8 mouse cellular contexts compared by ENCODE assay signal in the genomic region with DNA sequence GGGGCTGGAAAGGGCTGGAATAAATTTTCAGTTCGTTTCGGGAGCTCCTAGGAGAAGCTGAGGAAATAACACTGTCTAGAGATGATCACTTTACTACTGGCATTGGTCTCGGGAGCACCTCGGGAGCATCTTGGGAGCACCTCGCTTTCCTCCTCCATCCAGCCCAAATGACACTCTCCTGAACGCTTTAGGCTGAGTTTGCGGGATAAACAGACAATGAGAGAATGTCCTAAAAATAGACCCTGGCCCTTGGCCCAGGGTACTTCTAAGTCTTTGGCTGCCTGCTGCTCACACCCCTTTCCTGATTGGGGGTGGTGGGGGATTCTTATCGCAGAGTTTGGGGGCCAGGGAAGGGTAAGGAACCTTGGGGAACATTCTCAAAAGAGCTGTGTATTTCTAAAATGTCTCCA. TPM values are rescaled to one million over a fixed set of nuclear protein-coding genes. Genes with fewer than 3 reads are reported as not detected.
A peak's percentile ranks its signal among the peaks of the same experiment; 100 is the strongest.
DNase-seq lines count a peak whose midpoint lies in the region; ATAC-seq and TF ChIP-seq lines count a peak whose summit lies in the region.

No protein-coding gene starts in this region.

- intact Hi-C loops in heart, postnatal 10 days (cut with DNase I), result loop anchor here (2.0 kb wide), 2 partner anchors 17 to 33 kb away; no protein-coding TSS in a partner anchor
- intact Hi-C loops in gastrocnemius, postnatal 36 days (cut with DNase I), result no loop called here

- peaks cover 18% of the 10 kb centered on the region; the same call in 1 of the 2 replicates for H3K4me1 ChIP-seq in spleen, adult 2 months (ENCODE audit: control insufficient read depth, insufficient read depth, insufficient read length)
- peaks cover 32% of the 10 kb centered on the region for H3K4me1 ChIP-seq in limb, embryonic 10.5 days
- peaks cover 21% of the 10 kb centered on the region for H3K4me1 ChIP-seq in midbrain, embryonic 11.5 days (ENCODE audit: control insufficient read depth, insufficient read depth, low read length)

- TF ChIP-seq CTCF in spleen, adult 2 months (IDR thresholded peaks at IDR 0.05; ENCODE audit: extremely low read depth, insufficient read depth, insufficient read length, insufficient replicate concordance), result no peak

- no peak for TF ChIP-seq POLR2A in spleen, adult 2 months (IDR thresholded peaks at IDR 0.05; ENCODE audit: low read depth, low read length)

- ATAC-seq in midbrain, embryonic 11.5 days (ENCODE audit: low FRiP score), result peak; percentile 35

- H3K4me3 ChIP-seq in spleen, adult 2 months (ENCODE audit: extremely low read depth, insufficient read depth, insufficient read length), result peak overlapping the region; percentile 1; the same call in 1 of the 2 replicates
- H3K4me3 ChIP-seq in limb, embryonic 10.5 days, result peak overlapping the region; percentile 94
- H3K4me3 ChIP-seq in midbrain, embryonic 11.5 days (ENCODE audit: low read depth, low read length), result peak overlapping the region; percentile 68

- H3K27ac ChIP-seq in spleen, adult 2 months (ENCODE audit: insufficient read depth, low read length), result peak overlapping the region; percentile 95
- H3K27ac ChIP-seq in limb, embryonic 10.5 days, result peak overlapping the region; percentile 98
- 0 out of 2 replicates have a peak overlapping the region, but pooled peaks have one; percentile 84 for H3K27ac ChIP-seq in midbrain, embryonic 11.5 days (ENCODE audit: low read depth, low read length)

- no peaks in the 10 kb centered on the region for H3K36me3 ChIP-seq in spleen, adult 2 months (ENCODE audit: control insufficient read depth, insufficient read depth, low read length)
- H3K36me3 ChIP-seq in limb, embryonic 10.5 days, result no peaks in the 10 kb centered on the region
- H3K36me3 ChIP-seq in midbrain, embryonic 11.5 days (ENCODE audit: control insufficient read depth, insufficient read depth, low read length), result no peaks in the 10 kb centered on the region

- peak overlapping the region; percentile 74 for H3K4me2 ChIP-seq in midbrain, embryonic 11.5 days

- peak overlapping the region; percentile 90; the same call in 1 of the 2 replicates for H3K9ac ChIP-seq in midbrain, embryonic 11.5 days (ENCODE audit: low read length)

- H3K9me3 ChIP-seq in limb, embryonic 10.5 days (replicated peaks), result no peaks in the 10 kb centered on the region
- H3K9me3 ChIP-seq in midbrain, embryonic 11.5 days (ENCODE audit: control insufficient read depth, low read length), result no peaks in the 10 kb centered on the region

- H3K27me3 ChIP-seq in spleen, adult 2 months (ENCODE audit: control insufficient read depth, insufficient read depth, low read length), result no peaks in the 10 kb centered on the region
- no peaks in the 10 kb centered on the region for H3K27me3 ChIP-seq in limb, embryonic 10.5 days (ENCODE audit: low read depth, poor library complexity, severe bottlenecking)
- H3K27me3 ChIP-seq in midbrain, embryonic 11.5 days (ENCODE audit: control insufficient read depth, insufficient read depth, low read length), result no peaks in the 10 kb centered on the region

- WGBS in spleen, adult 2 months, result 5% methylated on average over 8 of the region's 8 CpGs
- 10% methylated on average over 8 of the region's 8 CpGs for WGBS in limb, embryonic 10.5 days
- 14% methylated on average over 8 of the region's 8 CpGs for WGBS in midbrain, embryonic 11.5 days

- DNase-seq in spleen, adult 2 months (ENCODE audit: low read depth in 1 of 2, low spot score in 2 of 2), result no peak
- no peak for DNase-seq in spleen, adult 12 weeks (ENCODE audit: low spot score)
- peak; percentile 87 to 88 for DNase-seq in heart, postnatal 10 days
- DNase-seq in limb, embryonic 10.5 days (ENCODE audit: low spot score), result peak; percentile 53
- DNase-seq in midbrain, embryonic 11.5 days (ENCODE audit: low spot score, missing footprints), result no peak
- no peak for DNase-seq in right cerebral cortex, postnatal 25 days
- DNase-seq in gastrocnemius, postnatal 36 days, result no peak
- no peak for DNase-seq in frontal cortex, postnatal 10 days (ENCODE audit: low spot score in 2 of 2)

RNA-seq across cellular contexts. Expression of a gene that starts 0.9 kb away (rescaled TPM):
- 16.9 and 21.1 TPM in 2 replicates for polyA plus RNA-seq in spleen, adult 2 months (2012; rRNA removed)
- total RNA-seq in heart, postnatal 10 days (2021), result 10 to 100 TPM; 11.1 to 13.3 TPM
- 19.0 and 27.5 TPM in 2 replicates for polyA plus RNA-seq in limb, embryonic 10.5 days (2016; fragmentation: Nextera tagmentation; extraction: Ambion mirVana)
- 11.8 and 13.2 TPM in 2 replicates for polyA plus RNA-seq in midbrain, embryonic 11.5 days (2014; fragmentation: Nextera tagmentation; extraction: Ambion mirVana)
- total RNA-seq in gastrocnemius, postnatal 36 days (2021), result under 1 TPM; 0.74 to 0.76 TPM

RNA-seq across cellular contexts. Expression of a gene that starts 0.9 kb away (rescaled TPM):
- polyA plus RNA-seq in spleen, adult 2 months (2012; rRNA removed), result not detected in 2 replicates
- under 1 TPM in 1 of 2 experiments, not detected in 1; 0.24 TPM for total RNA-seq in heart, postnatal 10 days (2021)
- polyA plus RNA-seq in limb, embryonic 10.5 days (2016; fragmentation: Nextera tagmentation; extraction: Ambion mirVana), result 0.05 and 0.09 TPM in 2 replicates
- 0.05 and 0.07 TPM in 2 replicates for polyA plus RNA-seq in midbrain, embryonic 11.5 days (2014; fragmentation: Nextera tagmentation; extraction: Ambion mirVana)
- total RNA-seq in gastrocnemius, postnatal 36 days (2021), result not detected

RNA-seq across cellular contexts. Expression of a gene that starts 17.5 kb away (rescaled TPM):
- not detected in 2 replicates for polyA plus RNA-seq in spleen, adult 2 months (2012; rRNA removed)
- 1 to 10 TPM; 2.7 to 2.8 TPM for total RNA-seq in heart, postnatal 10 days (2021)
- polyA plus RNA-seq in limb, embryonic 10.5 days (2016; fragmentation: Nextera tagmentation; extraction: Ambion mirVana), result not detected in 2 replicates
- 0.14 and 0.20 TPM in 2 replicates for polyA plus RNA-seq in midbrain, embryonic 11.5 days (2014; fragmentation: Nextera tagmentation; extraction: Ambion mirVana)
- total RNA-seq in gastrocnemius, postnatal 36 days (2021), result not detected

RNA-seq across cellular contexts. Expression of a gene that starts 54.6 kb away (rescaled TPM):
- 0.13 and 0.32 TPM in 2 replicates for polyA plus RNA-seq in spleen, adult 2 months (2012; rRNA removed)
- 1 to 10 TPM; 1.8 to 2.6 TPM for total RNA-seq in heart, postnatal 10 days (2021)
- polyA plus RNA-seq in limb, embryonic 10.5 days (2016; fragmentation: Nextera tagmentation; extraction: Ambion mirVana), result 0.59 and 1.0 TPM in 2 replicates
- polyA plus RNA-seq in midbrain, embryonic 11.5 days (2014; fragmentation: Nextera tagmentation; extraction: Ambion mirVana), result 1.4 and 1.8 TPM in 2 replicates
- total RNA-seq in gastrocnemius, postnatal 36 days (2021), result under 1 TPM; 0.22 to 0.66 TPM

Comparison
In these comparisons a context has a peak if more than half of its experiments do, and no peak if none do; other contexts are left out.
1. DNase-seq: peak in heart, postnatal 10 days (2 of 2) and limb, embryonic 10.5 days (single experiment); none in spleen, adult 2 months (0 of 2), spleen, adult 12 weeks (single experiment), midbrain, embryonic 11.5 days (single experiment), right cerebral cortex, postnatal 25 days (single experiment), gastrocnemius, postnatal 36 days (0 of 2) and frontal cortex, postnatal 10 days (0 of 2).
2. H3K4me3 ChIP-seq: peak in every context shown above with its lines; median percentile 94 in limb, embryonic 10.5 days; 68 in midbrain, embryonic 11.5 days; 1 in spleen, adult 2 months.
3. Peak in every context shown above with its lines, with median percentiles within 50 percentile points of each other: H3K27ac ChIP-seq.